Mouse (Mus musculus) splenic B cell, adult 2 months (primary cell): ENCODE results near the gene Rdh13.
A peak's percentile ranks its signal among the peaks of the same experiment; 100 is the strongest.

Experiments
- DNase-seq: peaks from one replicate; pipeline ENCODE4 v3.0.0-alpha.2; 2011; ENCODE audit warnings: low read depth, low spot score
- H3K27me3 ChIP-seq: 2 replicates; pipeline ENCODE4 v1.6.1; 2012; ENCODE audit warnings: mild to moderate bottlenecking, low read length, moderate library complexity, mixed read lengths; ENCODE audit not compliant: control insufficient read depth, poor library complexity, insufficient read depth, severe bottlenecking
- H3K36me3 ChIP-seq: 2 replicates; pipeline ENCODE4 v1.6.1; 2012; ENCODE audit warnings: mild to moderate bottlenecking, low read length, moderate library complexity, mixed read lengths; ENCODE audit not compliant: control insufficient read depth, poor library complexity, insufficient read depth, severe bottlenecking

Gene Rdh13

DNA sequence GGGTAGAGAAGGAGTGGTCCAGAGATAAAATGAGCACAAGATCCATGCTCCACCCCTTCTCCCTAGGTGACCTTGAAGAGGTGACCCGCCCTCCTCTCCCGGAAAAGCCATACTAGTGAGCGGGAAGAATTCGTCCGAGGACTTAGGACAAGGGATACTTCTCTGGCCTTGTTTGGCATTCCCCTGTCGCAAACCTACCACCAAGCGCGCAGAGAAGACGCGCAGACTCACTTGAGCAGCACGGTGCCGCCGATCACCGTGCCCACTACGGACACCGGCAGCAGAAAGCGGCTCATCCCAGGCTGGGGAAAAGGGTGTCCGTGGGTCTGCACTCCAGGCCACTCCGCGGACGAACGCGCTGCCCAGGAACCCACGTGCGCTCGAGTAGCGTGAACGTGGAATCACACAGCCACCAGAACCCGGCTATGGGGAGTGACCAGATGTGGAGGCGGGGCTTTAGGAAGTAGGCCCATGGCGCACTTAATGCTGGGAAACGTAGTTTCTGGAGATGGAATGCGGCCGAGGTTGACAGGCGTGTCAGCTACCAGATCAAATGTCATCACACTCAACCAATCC, at the start of gene Rdh13:
Rdh13 (minus strand) TSS at position 434 of the 576 bp plus-strand sequence.
- no peaks in the 10 kb centered on the region; the same call in 1 of the 2 replicates for H3K27me3 ChIP-seq
- peak; percentile 81 for DNase-seq
- H3K36me3 ChIP-seq = no peaks in the 10 kb centered on the region; the same call in 1 of the 2 replicates

DNA sequence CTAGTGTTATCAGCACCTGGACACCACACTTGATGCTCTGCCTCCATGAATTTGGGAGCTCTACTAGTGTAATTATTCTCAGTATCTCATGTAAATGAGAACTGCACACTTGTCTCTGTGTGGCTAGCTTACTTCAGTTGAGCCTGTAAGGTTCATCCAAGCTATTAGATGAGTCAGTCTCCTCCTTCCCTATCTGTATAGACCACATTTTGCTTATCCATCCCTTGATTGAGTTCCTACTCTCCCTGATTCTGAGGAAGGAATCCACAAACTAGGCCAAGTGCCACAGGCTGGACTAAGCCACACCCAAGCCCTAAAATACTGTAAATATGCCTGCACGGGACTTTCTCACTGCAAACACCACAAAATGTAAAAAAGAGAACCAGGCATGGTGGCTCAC, 48.5 kb upstream of the Rdh13 start:
- H3K27me3 ChIP-seq = no peaks in the 10 kb centered on the region
- H3K36me3 ChIP-seq = peaks cover 2% of the 10 kb centered on the region
- no peak for DNase-seq

DNA sequence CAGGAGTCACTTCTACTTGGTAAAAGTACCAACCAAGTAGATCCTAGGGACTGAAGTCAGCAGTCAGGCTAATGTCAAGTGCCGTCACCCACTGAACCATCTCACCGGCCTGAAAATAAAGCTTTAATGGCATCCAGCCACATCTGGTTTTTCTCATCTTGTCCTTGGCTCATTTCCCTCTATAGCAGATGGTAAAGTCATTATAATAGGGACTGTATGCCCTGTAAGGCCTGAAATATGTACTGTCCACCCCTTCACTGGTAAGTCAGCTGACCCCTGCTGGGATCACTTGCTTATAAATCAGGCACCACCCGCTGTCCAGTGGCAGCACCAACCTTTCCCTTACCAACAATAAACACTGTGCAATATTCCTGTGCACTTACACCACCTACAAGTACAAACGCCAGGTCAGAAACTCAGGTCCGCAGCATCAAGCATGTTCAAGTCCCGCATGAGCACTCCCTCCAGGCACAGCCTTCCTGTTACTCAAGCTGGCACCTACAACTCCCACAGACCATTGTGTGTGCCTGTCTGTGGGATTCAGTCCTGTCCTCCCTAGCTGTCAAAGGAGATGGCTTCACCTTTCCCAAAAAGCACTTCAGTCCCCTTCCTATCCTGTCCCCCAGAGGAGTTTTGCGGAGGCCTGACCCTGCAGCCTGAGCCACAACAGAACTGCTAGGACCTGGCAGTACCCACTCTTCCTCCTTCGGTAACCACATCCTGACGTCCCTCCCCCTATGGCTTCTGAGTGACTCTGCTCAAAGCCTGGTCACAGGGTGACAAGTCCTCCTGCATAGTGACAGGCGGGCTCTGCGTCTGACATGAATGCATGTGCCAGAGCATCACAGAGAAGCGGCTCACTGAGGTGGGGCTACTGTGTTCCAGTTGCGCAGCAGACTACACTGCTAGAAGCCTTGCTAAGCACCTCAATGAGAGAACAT, 47.1 kb upstream of the Rdh13 start:
- Histone ChIP-seq H3K27me3 (no peaks in the 10 kb centered on the region), H3K36me3 (peaks cover 2% of the 10 kb centered on the region)
- DNase-seq = peak; percentile 54

DNA sequence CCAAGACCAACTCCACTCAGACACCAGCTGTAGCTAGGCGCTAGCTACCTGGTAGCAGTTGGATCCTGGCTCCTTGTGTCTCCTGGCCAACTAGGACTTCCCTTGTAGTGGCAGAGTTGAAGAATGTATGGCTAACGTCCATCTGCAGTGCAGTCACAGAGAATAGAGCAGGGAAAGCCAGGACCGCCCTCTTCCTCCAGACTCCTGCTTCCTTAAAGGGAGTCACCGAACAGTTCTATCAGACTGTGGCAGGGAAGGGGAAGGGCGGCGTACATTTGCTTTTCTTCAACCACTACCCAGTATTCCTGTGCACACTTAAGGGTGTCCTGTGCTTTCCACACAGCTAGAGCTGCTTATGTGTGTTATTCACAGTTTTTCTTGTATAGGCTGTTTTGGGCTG, 45.9 kb upstream of the Rdh13 start:
- H3K36me3 ChIP-seq = peaks cover 1% of the 10 kb centered on the region
- no peak for DNase-seq
- H3K27me3 ChIP-seq = no peaks in the 10 kb centered on the region

DNA sequence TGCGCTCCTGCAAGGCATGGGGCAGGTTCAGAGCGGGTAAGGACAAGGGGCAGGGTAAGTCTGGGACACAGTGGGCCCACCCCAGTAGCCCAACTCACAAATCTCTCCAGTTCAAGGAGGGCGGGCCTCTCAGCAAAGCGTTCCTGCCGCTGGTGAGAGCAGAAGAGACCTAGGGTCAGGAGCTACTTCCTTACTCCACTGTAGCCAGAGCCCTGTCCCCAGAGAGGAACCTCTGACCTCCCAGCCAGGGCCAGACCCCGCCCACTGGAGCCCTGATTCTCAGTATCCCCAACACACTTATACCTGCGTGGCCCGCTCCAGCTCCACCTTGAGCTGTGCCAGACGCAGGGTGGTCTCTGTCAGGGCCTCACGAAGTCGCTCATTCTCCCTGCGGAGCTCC, 36.8 kb upstream of the Rdh13 start:
- H3K36me3 ChIP-seq = peaks cover 16% of the 10 kb centered on the region
- no peak for DNase-seq
- no peaks in the 10 kb centered on the region for H3K27me3 ChIP-seq

DNA sequence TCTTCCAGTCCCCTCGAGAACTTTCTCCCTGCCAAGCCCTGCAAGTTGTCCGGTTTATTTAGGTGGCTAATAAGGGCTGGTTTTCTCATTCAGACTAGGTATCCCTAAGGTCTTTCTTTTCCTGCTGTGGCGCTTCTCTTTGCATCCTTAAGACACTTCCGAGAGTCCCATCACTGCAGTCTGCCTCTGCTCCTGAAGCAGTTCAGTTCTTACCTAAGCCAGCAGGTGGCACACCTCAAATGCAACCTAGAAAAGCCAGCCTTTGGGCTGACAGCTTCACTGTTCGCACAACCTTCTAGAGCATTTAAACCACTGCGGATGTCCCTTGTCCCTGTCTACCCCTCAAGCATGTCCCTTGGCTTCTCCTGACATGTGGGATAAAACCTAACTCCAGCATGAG, 34.2 kb upstream of the Rdh13 start:
- peak; percentile 71 for DNase-seq
- Histone ChIP-seq H3K27me3 (no peaks in the 10 kb centered on the region), H3K36me3 (peaks cover 16% of the 10 kb centered on the region)

DNA sequence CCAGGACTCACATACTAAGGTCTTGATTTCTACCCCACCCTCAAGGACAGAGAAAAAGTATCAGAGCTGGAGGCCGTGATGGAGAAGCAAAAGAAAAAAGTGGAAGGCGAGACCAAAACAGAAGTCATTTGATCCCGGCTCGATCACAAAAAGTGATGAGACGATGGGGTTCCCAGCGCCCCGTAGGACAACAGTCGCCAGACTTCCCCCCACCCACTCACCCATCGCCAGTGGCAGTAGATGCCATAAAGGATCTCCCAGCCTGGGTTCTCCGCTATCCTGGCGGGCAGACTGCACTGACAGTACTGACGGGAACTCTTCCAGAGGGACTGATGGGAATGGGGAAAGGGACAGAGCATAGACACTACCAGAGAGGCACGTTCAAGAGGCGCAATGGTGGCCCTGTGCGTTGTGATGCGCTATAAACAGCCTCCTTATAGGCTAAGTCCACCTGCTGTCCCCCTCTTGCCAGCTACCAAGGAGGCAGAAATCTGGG, 33.4 kb upstream of the Rdh13 start:
- Histone ChIP-seq H3K36me3 (peaks cover 8% of the 10 kb centered on the region; the same call in 1 of the 2 replicates), H3K27me3 (no peaks in the 10 kb centered on the region)
- DNase-seq = no peak

DNA sequence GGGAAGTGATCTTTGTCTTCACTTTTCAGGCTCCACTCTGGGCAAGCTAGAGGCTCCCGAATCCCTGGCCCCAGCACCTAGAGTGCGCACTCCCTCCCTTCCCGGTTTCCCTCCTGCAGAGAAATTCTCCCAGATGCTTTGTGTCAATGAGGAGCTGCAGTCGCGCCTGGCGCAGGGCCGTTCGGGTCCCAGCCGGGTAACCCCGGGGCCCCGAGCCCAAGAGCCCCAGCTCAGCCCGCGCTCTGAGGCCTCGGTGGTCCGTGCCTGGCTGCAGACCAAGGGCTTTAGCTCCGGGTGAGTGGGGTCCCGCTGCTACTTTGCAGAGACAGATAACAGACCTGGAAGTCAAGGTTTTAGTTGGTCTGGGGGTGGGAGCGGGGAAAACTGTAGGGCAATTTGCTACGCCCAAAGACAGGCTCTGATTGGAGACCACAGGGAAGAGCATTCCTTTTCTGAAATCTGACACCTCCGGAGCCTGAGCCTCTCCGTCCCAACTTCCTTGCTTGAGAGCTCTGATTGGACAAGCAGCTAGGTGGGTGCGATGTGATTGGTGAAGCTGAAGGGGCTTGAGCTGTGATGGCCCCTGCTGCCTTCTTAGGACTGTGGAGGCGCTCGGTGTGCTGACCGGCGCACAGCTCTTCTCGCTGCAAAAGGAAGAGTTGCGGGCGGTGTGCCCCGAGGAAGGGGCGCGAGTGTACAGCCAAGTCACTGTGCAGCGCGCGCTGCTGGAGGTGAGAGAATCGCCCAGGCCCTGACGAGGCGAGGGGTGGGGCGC, 32.8 kb upstream of the Rdh13 start:
- DNase-seq = no peak
- Histone ChIP-seq H3K27me3 (no peaks in the 10 kb centered on the region), H3K36me3 (peaks cover 3% of the 10 kb centered on the region; the same call in 1 of the 2 replicates)

DNA sequence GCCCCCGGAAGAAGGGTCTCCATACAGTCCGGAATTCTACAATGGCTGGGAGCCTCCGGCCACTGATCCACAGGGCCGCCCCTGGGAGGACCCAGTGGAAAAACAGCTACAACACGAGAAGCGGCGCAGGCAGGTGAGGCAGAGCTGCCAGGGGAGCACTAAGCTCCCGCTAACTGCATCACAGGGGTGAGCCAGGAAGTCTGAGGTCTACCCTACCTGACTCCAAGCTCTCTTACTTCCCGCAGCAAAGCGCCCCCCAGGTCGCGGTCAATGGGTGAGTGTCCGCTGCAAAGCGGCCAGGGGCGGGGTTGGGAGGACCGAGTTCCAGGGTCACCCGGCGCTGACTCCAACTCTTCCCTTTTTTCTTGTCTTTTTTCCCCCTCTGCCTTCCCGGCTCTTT, 28.5 kb upstream of the Rdh13 start:
- no peaks in the 10 kb centered on the region for H3K36me3 ChIP-seq
- DNase-seq = no peak

DNA sequence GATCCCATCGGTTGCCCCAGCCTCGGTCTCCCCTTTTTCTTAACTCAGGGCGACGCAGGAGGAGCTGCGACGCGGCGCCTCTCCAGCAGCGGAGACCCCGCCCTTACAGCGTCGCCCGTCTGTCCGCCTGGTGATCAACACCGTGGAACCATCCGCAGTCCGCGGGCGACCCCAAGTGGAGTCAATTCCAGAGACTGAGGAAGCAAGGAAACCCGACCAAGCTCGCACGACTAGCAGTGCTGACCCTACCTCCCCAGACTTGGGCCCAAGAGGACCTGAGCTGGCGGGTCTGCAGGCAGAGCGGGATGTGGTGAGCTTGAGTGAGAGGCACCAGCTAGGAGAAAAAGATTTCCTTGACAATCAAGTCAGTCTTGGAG, 25.7 kb upstream of the Rdh13 start:
- Histone ChIP-seq H3K27me3 (no peaks in the 10 kb centered on the region), H3K36me3 (no peaks in the 10 kb centered on the region)
- DNase-seq = peak; percentile 10

More for the DNA sequence above, 28.5 kb upstream of the Rdh13 start:
- no peaks in the 10 kb centered on the region for H3K27me3 ChIP-seq

DNA sequence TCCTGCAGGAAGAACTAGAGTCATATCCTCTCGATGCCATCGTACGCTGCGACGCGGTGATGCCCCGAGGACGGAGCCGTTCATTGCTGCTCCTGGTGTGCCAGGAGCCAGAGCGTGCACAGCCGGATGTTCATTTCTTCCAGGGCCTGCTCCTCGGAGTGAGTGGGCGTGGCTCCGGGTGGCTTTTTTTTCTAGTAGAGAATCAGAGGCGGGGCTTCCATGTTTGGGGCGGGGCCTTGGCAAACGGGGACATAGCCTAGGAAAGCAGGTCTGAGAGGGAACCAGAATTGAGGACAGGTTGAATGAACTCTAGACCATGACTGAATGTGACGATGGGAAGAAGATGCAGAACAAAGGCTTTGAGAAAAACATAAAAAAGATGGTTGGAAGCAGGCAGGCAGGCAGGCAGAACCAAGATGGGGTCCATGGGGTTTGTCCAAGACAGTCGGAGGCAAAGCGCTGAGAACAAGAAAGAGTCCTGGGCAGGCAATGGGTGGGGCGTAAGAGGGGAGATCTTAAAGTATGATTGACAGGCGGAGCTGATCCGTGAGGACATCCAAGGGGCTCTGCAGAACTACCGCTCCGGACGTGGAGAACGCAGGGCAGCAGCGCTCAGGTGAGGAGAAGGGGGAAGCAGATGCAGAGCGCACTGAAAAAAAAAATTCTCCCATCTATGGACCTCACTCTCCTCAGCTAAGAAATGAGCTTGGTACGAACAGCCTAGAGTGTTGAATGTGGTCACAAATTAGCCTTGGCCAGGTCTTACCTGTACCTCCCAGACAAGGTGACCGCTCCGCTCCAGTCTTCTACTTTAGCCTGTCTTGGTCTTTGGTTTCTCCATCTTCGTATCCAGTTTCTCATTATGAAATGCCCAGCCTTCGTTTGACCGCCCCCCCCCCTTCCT, 25.1 kb upstream of the Rdh13 start:
- no peaks in the 10 kb centered on the region for H3K36me3 ChIP-seq
- H3K27me3 ChIP-seq = no peaks in the 10 kb centered on the region
- no peak for DNase-seq

DNA sequence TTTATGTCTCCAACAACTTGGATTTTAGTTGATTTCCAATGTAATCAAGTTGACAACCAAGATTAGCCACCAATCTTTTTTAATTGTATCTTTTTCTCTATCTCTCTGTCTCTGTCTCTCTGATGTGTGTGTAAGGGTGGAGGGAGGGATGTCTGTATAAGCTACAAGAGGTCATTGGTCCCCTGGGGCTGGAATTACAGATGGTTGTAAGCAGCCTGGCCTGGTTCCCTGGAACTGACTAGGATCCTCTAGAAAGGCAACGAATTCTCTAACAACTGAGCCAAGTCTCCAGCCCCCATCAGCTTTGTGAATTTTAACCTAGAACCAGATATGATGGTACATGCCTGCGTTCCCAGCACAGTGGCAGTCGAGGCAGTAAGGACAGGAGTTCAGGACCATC, 22.4 kb upstream of the Rdh13 start:
- no peaks in the 10 kb centered on the region for H3K27me3 ChIP-seq
- no peak for DNase-seq
- H3K36me3 ChIP-seq = no peaks in the 10 kb centered on the region

DNA sequence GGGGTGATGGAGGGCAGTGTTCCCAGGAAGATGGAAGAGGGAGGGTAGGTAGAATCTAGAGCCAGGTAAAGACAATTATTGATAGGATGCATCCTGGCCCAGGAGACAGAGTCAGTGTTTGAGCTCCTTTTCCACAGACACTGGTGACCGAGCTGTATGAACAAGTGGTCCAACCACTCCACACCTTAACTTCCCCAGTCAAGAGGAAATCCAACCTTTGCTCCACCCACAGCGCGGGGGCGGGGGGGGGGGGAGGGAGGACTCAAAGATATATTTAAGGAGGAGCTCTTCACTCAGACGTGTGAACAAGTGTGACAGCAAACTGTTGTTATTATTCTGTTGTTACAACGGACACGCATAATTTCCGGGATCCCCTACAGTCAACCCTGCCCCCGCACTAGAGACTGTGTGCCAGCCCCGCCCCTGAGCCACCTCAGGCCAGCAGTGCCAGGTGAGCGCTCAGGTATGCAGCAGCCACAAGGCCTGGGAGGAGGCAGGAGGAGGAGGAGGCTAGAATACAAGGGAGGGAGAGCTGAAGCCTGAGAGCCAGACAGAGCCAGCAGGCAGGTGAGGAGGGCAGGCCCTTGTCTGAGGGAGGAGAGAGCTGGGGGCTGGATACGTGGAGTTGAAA, 18.9 kb upstream of the Rdh13 start:
- Histone ChIP-seq H3K36me3 (no peaks in the 10 kb centered on the region), H3K27me3 (no peaks in the 10 kb centered on the region)
- peak; percentile 64 for DNase-seq
